Mouse (Mus musculus): ENCODE measurements around the gene Tcf25. TPM values are rescaled to one million over a fixed set of nuclear protein-coding genes. Genes with fewer than 3 reads are reported as not detected.

The Tcf25 gene
- polyA plus RNA-seq, 1 experiment, result 551 TPM

- Histone ChIP-seq H3K4me3 (ENCODE audit: insufficient read depth, low read depth, low read length) (peak overlapping the region; percentile 95), H3K4me1 (ENCODE audit: control insufficient read depth, insufficient read depth, low read length) (peaks cover 10% of the 10 kb centered on the region), H3K27ac (ENCODE audit: insufficient read depth, low read depth, low read length) (peak overlapping the region; percentile 98)
- TF ChIP-seq POLR2A (IDR thresholded peaks at IDR 0.05; ENCODE audit: insufficient read depth, low read depth, low read length), result no peak
- TF ChIP-seq CTCF (IDR thresholded peaks at IDR 0.05; ENCODE audit: insufficient read depth, low read depth, low read length), result no peak
- under 1% methylated on average over 20 of the region's 20 CpGs for WGBS
These were observed 656 bp downstream of the Tcf25 start for GRCm38 (mm10) chr8:123374239-123374578.

GRCm38 (mm10) chr8:123375701-123376100, 2.1 kb downstream of the Tcf25 start:
- Histone ChIP-seq H3K4me3 (ENCODE audit: insufficient read depth, low read depth, low read length) (0 out of 2 replicates have a peak overlapping the region, but pooled peaks have one; percentile 1), H3K27ac (ENCODE audit: insufficient read depth, low read depth, low read length) (no peak overlapping the region), H3K4me1 (ENCODE audit: control insufficient read depth, insufficient read depth, low read length) (peaks cover 12% of the 10 kb centered on the region)
- WGBS, result 49% methylated on average over 10 of the region's 10 CpGs
- TF ChIP-seq CTCF (IDR thresholded peaks at IDR 0.05; ENCODE audit: insufficient read depth, low read depth, low read length), result no peak
- TF ChIP-seq POLR2A (IDR thresholded peaks at IDR 0.05; ENCODE audit: insufficient read depth, low read depth, low read length), result no peak

DNA sequence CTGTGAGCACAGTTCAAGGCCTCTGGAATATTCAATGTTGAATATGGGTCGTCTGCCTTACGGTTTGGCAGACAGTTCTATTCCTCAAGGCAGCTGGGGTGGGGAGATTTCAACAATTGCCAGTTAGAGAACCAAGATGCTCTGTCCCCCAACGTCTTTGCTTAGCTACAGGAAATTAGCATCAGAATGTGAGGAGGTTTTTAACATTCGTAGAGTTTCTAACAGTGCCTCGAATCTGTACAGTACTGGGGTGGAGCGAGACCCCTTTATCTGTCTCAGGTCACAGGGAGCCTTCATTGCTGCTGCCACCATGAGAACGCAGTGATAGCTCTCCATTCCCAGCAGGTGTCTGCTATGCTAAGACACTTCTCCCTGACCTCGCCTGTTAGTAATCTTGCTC, 2.6 kb downstream of the Tcf25 start:
- H3K4me1 ChIP-seq (ENCODE audit: control insufficient read depth, insufficient read depth, low read length), result peaks cover 12% of the 10 kb centered on the region
- TF ChIP-seq POLR2A (IDR thresholded peaks at IDR 0.05; ENCODE audit: insufficient read depth, low read depth, low read length) (no peak), CTCF (IDR thresholded peaks at IDR 0.05; ENCODE audit: insufficient read depth, low read depth, low read length) (no peak)
- H3K27ac ChIP-seq (ENCODE audit: insufficient read depth, low read depth, low read length), result no peak overlapping the region
- 0 out of 2 replicates have a peak overlapping the region, but pooled peaks have one; percentile 1 for H3K4me3 ChIP-seq (ENCODE audit: insufficient read depth, low read depth, low read length)
- 23% methylated on average over 8 of the region's 8 CpGs for WGBS

DNA sequence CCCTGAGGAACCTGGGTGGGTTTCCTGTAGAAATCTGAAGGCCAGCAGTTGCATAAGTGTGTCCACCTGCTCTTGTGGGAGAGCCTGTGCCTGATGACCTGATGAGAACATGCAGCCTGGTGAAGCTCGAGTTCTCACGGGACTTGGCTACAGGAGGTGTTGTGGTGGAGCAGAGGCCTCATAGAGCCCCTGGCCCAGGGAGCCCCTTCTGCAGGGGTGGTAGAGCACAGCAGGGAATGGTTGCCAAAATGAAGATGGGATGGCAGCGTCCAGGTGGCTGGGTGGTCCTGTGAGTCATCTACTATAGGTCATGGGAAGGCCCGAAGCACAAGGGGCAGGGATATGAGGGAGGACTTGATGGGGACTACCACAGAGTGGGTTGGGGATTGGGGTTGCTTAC, 8.2 kb downstream of the Tcf25 start:
- H3K4me3 ChIP-seq (ENCODE audit: insufficient read depth, low read depth, low read length), result no peak overlapping the region
- TF ChIP-seq CTCF (IDR thresholded peaks at IDR 0.05; ENCODE audit: insufficient read depth, low read depth, low read length) (no peak), POLR2A (IDR thresholded peaks at IDR 0.05; ENCODE audit: insufficient read depth, low read depth, low read length) (0 out of 2 replicates have a peak, but pooled peaks have one; percentile 12)
- peaks cover 2% of the 10 kb centered on the region; the same call in 1 of the 2 replicates for H3K4me1 ChIP-seq (ENCODE audit: control insufficient read depth, insufficient read depth, low read length)
- no peak overlapping the region for H3K27ac ChIP-seq (ENCODE audit: insufficient read depth, low read depth, low read length)
- 87% methylated on average over 4 of the region's 4 CpGs for WGBS

GRCm38 (mm10) chr8:123382516-123382915, 9.0 kb downstream of the Tcf25 start:
- TF ChIP-seq POLR2A (IDR thresholded peaks at IDR 0.05; ENCODE audit: insufficient read depth, low read depth, low read length) (no peak), CTCF (IDR thresholded peaks at IDR 0.05; ENCODE audit: insufficient read depth, low read depth, low read length) (no peak)
- 80% methylated on average over 8 of the region's 8 CpGs for WGBS
- no peak overlapping the region for H3K27ac ChIP-seq (ENCODE audit: insufficient read depth, low read depth, low read length)

GRCm38 (mm10) chr8:123384883-123385540, 11.5 kb downstream of the Tcf25 start:
- Histone ChIP-seq H3K4me1 (ENCODE audit: control insufficient read depth, insufficient read depth, low read length) (peaks cover 4% of the 10 kb centered on the region; the same call in 1 of the 2 replicates), H3K27ac (ENCODE audit: insufficient read depth, low read depth, low read length) (no peak overlapping the region), H3K4me3 (ENCODE audit: insufficient read depth, low read depth, low read length) (no peak overlapping the region)
- WGBS, result 59% methylated on average over 9 of the region's 9 CpGs
- no peak for TF ChIP-seq POLR2A (IDR thresholded peaks at IDR 0.05; ENCODE audit: insufficient read depth, low read depth, low read length)
- TF ChIP-seq CTCF (IDR thresholded peaks at IDR 0.05; ENCODE audit: insufficient read depth, low read depth, low read length), result no peak

More at GRCm38 (mm10) chr8:123382516-123382915, 9.0 kb downstream of the Tcf25 start:
- Histone ChIP-seq H3K4me3 (ENCODE audit: insufficient read depth, low read depth, low read length) (no peak overlapping the region), H3K4me1 (ENCODE audit: control insufficient read depth, insufficient read depth, low read length) (peaks cover 2% of the 10 kb centered on the region; the same call in 1 of the 2 replicates)

DNA sequence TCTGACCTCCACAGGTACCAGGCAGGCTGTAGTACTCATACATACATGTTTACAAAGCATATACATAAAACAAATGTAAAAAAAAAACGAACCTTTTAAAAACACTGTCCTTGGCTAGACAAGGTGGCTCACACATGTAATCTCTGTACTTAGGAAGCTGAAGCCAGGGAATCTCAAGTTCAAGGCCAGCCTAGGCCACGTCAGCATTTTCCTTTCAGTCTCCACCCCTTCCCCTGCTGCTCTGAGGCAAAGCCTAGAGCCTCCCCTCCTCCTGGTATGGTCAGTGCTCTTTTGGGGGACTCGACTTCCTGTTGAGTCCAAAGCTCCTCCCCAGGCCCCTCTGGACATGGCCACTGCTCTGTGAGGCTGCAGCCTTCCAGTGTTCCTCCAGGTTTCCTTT, 13.5 kb downstream of the Tcf25 start:
- Histone ChIP-seq H3K27ac (ENCODE audit: insufficient read depth, low read depth, low read length) (no peak overlapping the region), H3K4me3 (ENCODE audit: insufficient read depth, low read depth, low read length) (no peak overlapping the region), H3K4me1 (ENCODE audit: control insufficient read depth, insufficient read depth, low read length) (peaks cover 4% of the 10 kb centered on the region; the same call in 1 of the 2 replicates)
- 85% methylated on average over 3 of the region's 3 CpGs for WGBS
- no peak for TF ChIP-seq CTCF (IDR thresholded peaks at IDR 0.05; ENCODE audit: insufficient read depth, low read depth, low read length)
- no peak for TF ChIP-seq POLR2A (IDR thresholded peaks at IDR 0.05; ENCODE audit: insufficient read depth, low read depth, low read length)

- 88% methylated on average over 8 of the region's 8 CpGs for WGBS
These were observed 14.2 kb downstream of the Tcf25 start for GRCm38 (mm10) chr8:123387801-123388200.

GRCm38 (mm10) chr8:123389026-123389425, 15.5 kb downstream of the Tcf25 start:
- H3K4me1 ChIP-seq (ENCODE audit: control insufficient read depth, insufficient read depth, low read length), result peaks cover 4% of the 10 kb centered on the region; the same call in 1 of the 2 replicates
- TF ChIP-seq CTCF (IDR thresholded peaks at IDR 0.05; ENCODE audit: insufficient read depth, low read depth, low read length) (no peak), POLR2A (IDR thresholded peaks at IDR 0.05; ENCODE audit: insufficient read depth, low read depth, low read length) (no peak)
- no peak overlapping the region for H3K27ac ChIP-seq (ENCODE audit: insufficient read depth, low read depth, low read length)
- no peak overlapping the region for H3K4me3 ChIP-seq (ENCODE audit: insufficient read depth, low read depth, low read length)
- 76% methylated on average over 7 of the region's 7 CpGs for WGBS

More at GRCm38 (mm10) chr8:123387801-123388200, 14.2 kb downstream of the Tcf25 start:
- Histone ChIP-seq H3K27ac (ENCODE audit: insufficient read depth, low read depth, low read length) (no peak overlapping the region), H3K4me3 (ENCODE audit: insufficient read depth, low read depth, low read length) (no peak overlapping the region), H3K4me1 (ENCODE audit: control insufficient read depth, insufficient read depth, low read length) (peaks cover 4% of the 10 kb centered on the region; the same call in 1 of the 2 replicates)
- TF ChIP-seq POLR2A (IDR thresholded peaks at IDR 0.05; ENCODE audit: insufficient read depth, low read depth, low read length), result no peak
- no peak for TF ChIP-seq CTCF (IDR thresholded peaks at IDR 0.05; ENCODE audit: insufficient read depth, low read depth, low read length)

All from olfactory bulb, adult 2 months (tissue).